Mouse (Mus musculus) neural tube, embryonic 14.5 days (tissue): ENCODE measurements at regions not wholly inside any gene's neighbourhood (a gene's known extent, or its start where the extent isn't known, plus 50 kb on each side); places are given as distances from the start of the nearest gene placed in this dataset.

Experiments
- ATAC-seq: fragments of 200-750 bp; cut with Nextera tagmentation; 2 replicates; pipeline ENCODE4 v1.8.0; 2017; ENCODE audit warnings: low read depth, mild to moderate bottlenecking, moderate TSS enrichment, moderate library complexity
- H3K27ac ChIP-seq: fragments of 300-500 bp; sonication (generic); 2 replicates; pipeline ENCODE4 v1.5.1; 2014; ENCODE audit warnings: low read depth, mild to moderate bottlenecking, control low read depth, low read length, moderate library complexity, mixed read lengths
- H3K27me3 ChIP-seq: fragments of 300-500 bp; sonication (generic); 2 replicates; pipeline ENCODE4 v1.6.1; 2014; ENCODE audit warnings: low read length; ENCODE audit not compliant: control insufficient read depth, insufficient read depth
- H3K36me3 ChIP-seq: fragments of 300-500 bp; sonication (generic); 2 replicates; pipeline ENCODE4 v1.6.1; 2014; ENCODE audit warnings: low read length, mixed read lengths; ENCODE audit not compliant: control insufficient read depth, insufficient read depth
- H3K4me1 ChIP-seq: fragments of 300-500 bp; sonication (generic); 2 replicates; pipeline ENCODE4 v1.6.1; 2014; ENCODE audit warnings: low read length; ENCODE audit not compliant: control insufficient read depth, insufficient read depth
- H3K4me2 ChIP-seq: fragments of 300-500 bp; sonication (generic); 2 replicates; pipeline ENCODE4 v1.6.1; 2014; ENCODE audit warnings: mild to moderate bottlenecking, low read depth, low read length, control low read depth
- H3K4me3 ChIP-seq: fragments of 300-500 bp; sonication (generic); 2 replicates; pipeline ENCODE4 v1.5.1; 2014; ENCODE audit warnings: low read depth, low read length, control low read depth, mixed read lengths
- H3K9ac ChIP-seq: fragments of 300-500 bp; sonication (generic); replicated peaks from 2 replicates; pipeline ENCODE4 v1.6.1; 2014; ENCODE audit warnings: low read depth, mild to moderate bottlenecking, control low read depth, low read length, mixed read lengths
- H3K9me3 ChIP-seq: fragments of 300-500 bp; sonication (generic); 2 replicates; pipeline ENCODE4 v1.6.1; 2016; ENCODE audit warnings: low read length; ENCODE audit not compliant: control insufficient read depth
- WGBS: fragments of 180-500 bp; shearing (Covaris S2); extraction: QIAGEN DNeasy Blood & Tissue Kit; methylation state at CpG from one replicate; pipeline ENCODE4 v1.1.7; 2014; 5-methylcytosine and 5-hydroxymethylcytosine counted together

GRCm38 (mm10) chr13:31374006-31374405, 181.9 kb upstream of the Foxq1 start:
- Histone ChIP-seq H3K9ac (no peak overlapping the region), H3K9me3 (no peaks in the 10 kb centered on the region), H3K4me3 (no peak overlapping the region), H3K36me3 (no peaks in the 10 kb centered on the region), H3K27me3 (no peaks in the 10 kb centered on the region), H3K27ac (no peak overlapping the region), H3K4me1 (no peaks in the 10 kb centered on the region), H3K4me2 (no peak overlapping the region)
- WGBS = 66% methylated on average over 5 of the region's 5 CpGs
- peak; percentile 92 for ATAC-seq

GRCm38 (mm10) chr13:31393421-31394215, 162.3 kb upstream of the Foxq1 start:
- 66% methylated on average over 4 of the region's 4 CpGs for WGBS
- H3K9ac ChIP-seq = no peak overlapping the region
- no peaks in the 10 kb centered on the region for H3K36me3 ChIP-seq
- H3K4me3 ChIP-seq = no peak overlapping the region
- no peak for ATAC-seq
- H3K27ac ChIP-seq = no peak overlapping the region
- H3K4me1 ChIP-seq = no peaks in the 10 kb centered on the region
- H3K9me3 ChIP-seq = no peaks in the 10 kb centered on the region
- H3K4me2 ChIP-seq = no peak overlapping the region
- no peaks in the 10 kb centered on the region for H3K27me3 ChIP-seq

- no peaks in the 10 kb centered on the region for H3K9me3 ChIP-seq
- H3K27ac ChIP-seq = no peak overlapping the region
- no peaks in the 10 kb centered on the region for H3K27me3 ChIP-seq
- no peaks in the 10 kb centered on the region for H3K36me3 ChIP-seq
- H3K4me2 ChIP-seq = no peak overlapping the region
- H3K4me3 ChIP-seq = no peak overlapping the region
- no peak for ATAC-seq
- WGBS = 78% methylated on average over 5 of the region's 5 CpGs
- H3K9ac ChIP-seq = no peak overlapping the region
- no peaks in the 10 kb centered on the region for H3K4me1 ChIP-seq
Observed at GRCm38 (mm10) chr13:31396216-31396910, 159.6 kb upstream of the Foxq1 start.

- no peak overlapping the region for H3K27ac ChIP-seq
- H3K4me3 ChIP-seq = no peak overlapping the region
- no peak overlapping the region for H3K4me2 ChIP-seq
- no peaks in the 10 kb centered on the region for H3K9me3 ChIP-seq
- no peaks in the 10 kb centered on the region for H3K27me3 ChIP-seq
- no peak overlapping the region for H3K9ac ChIP-seq
- ATAC-seq = no peak
- no peaks in the 10 kb centered on the region for H3K36me3 ChIP-seq
- H3K4me1 ChIP-seq = no peaks in the 10 kb centered on the region
- WGBS = 78% methylated on average over 10 of the region's 10 CpGs
Observed at GRCm38 (mm10) chr13:31397246-31397645, 158.7 kb upstream of the Foxq1 start.

DNA sequence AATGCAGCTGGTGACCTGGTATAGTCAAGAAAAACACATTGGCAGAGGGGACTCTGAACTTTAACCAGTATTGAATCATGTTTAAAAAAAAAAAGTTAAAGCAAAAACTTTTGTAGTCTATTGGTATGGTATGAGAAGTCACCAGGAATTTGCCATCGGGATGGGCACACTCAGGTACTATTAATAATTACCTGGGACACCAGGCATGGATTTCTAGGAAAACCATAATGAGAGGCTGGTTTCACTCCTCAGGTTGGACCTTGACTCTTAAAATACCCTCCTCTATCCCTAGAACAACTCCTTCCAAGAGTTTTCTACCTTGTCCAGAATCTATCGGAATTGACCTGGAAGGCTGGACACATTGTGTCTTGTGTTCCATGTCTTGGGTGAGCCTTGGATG, 155.5 kb upstream of the Foxq1 start:
- no peak for ATAC-seq
- 96% methylated on average over 2 of the region's 2 CpGs for WGBS
- Histone ChIP-seq H3K4me3 (no peak overlapping the region), H3K4me1 (no peaks in the 10 kb centered on the region), H3K27me3 (no peaks in the 10 kb centered on the region), H3K9ac (no peak overlapping the region), H3K36me3 (no peaks in the 10 kb centered on the region), H3K9me3 (no peaks in the 10 kb centered on the region), H3K27ac (no peak overlapping the region), H3K4me2 (no peak overlapping the region)

- WGBS = 75% methylated on average over 2 of the region's 2 CpGs
Observed at GRCm38 (mm10) chr13:31405312-31405711, 150.6 kb upstream of the Foxq1 start.

DNA sequence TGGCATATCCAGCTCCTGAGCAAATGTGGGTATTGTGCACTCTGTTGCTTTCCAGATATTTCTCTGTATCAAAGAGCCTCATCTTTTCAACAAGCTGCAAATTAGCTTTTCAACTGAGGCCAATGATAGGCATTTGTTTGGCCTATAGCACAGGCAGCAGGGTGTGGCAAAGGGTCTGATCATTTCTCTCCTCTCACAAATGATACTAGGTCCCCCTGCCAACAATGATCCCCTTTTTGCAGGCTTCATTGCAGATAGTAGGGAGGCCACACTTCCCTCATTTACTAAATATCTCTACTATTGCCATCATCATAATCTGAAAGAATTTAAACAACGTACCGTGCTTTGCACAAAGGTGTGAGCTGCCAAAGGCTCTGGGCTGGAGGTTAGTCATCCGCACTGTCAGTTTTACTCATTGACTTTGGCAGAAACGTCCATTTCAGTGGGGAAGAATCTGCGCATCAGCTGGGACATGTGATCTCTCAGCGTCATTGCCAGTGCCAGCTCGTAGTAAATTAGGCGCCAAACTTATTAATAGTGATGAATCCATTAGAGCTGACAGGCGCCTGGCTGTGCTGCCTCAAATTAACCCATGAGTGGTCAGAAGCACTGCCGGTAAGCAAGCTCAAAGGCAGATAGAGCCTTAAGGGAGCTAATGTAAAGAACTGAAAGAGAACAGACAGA, 147.4 kb upstream of the Foxq1 start:
- H3K27ac ChIP-seq = no peak overlapping the region
- 0 out of 2 replicates have a peak overlapping the region, but pooled peaks have one; percentile 4 for H3K4me3 ChIP-seq
- 40% methylated on average over 10 of the region's 10 CpGs for WGBS
- peak overlapping the region; percentile 27 for H3K4me2 ChIP-seq
- no peaks in the 10 kb centered on the region for H3K27me3 ChIP-seq
- no peak overlapping the region for H3K9ac ChIP-seq
- no peaks in the 10 kb centered on the region for H3K4me1 ChIP-seq
- peak; percentile 95 for ATAC-seq
- H3K36me3 ChIP-seq = no peaks in the 10 kb centered on the region
- no peaks in the 10 kb centered on the region for H3K9me3 ChIP-seq

More at GRCm38 (mm10) chr13:31405312-31405711, 150.6 kb upstream of the Foxq1 start:
- Histone ChIP-seq H3K9ac (no peak overlapping the region), H3K4me3 (no peak overlapping the region), H3K9me3 (no peaks in the 10 kb centered on the region), H3K27me3 (no peaks in the 10 kb centered on the region), H3K27ac (no peak overlapping the region), H3K4me2 (no peak overlapping the region), H3K36me3 (no peaks in the 10 kb centered on the region), H3K4me1 (no peaks in the 10 kb centered on the region)
- no peak for ATAC-seq

- no peak overlapping the region for H3K9ac ChIP-seq
- WGBS = 71% methylated on average over 2 of the region's 2 CpGs
- no peak overlapping the region for H3K27ac ChIP-seq
- no peaks in the 10 kb centered on the region for H3K27me3 ChIP-seq
- peak; percentile 36; the same call in 1 of the 2 replicates for ATAC-seq
- no peaks in the 10 kb centered on the region for H3K36me3 ChIP-seq
- no peak overlapping the region for H3K4me3 ChIP-seq
- H3K4me2 ChIP-seq = peak overlapping the region; percentile 27; the same call in 1 of the 2 replicates
- no peaks in the 10 kb centered on the region for H3K9me3 ChIP-seq
- H3K4me1 ChIP-seq = no peaks in the 10 kb centered on the region
Observed at GRCm38 (mm10) chr13:31409123-31409513, 146.8 kb upstream of the Foxq1 start.

- 93% methylated on average over 5 of the region's 5 CpGs for WGBS
- no peaks in the 10 kb centered on the region for H3K27me3 ChIP-seq
- ATAC-seq = no peak
- H3K27ac ChIP-seq = no peak overlapping the region
- no peaks in the 10 kb centered on the region for H3K9me3 ChIP-seq
- H3K4me2 ChIP-seq = no peak overlapping the region
- no peaks in the 10 kb centered on the region for H3K36me3 ChIP-seq
- no peak overlapping the region for H3K4me3 ChIP-seq
- H3K4me1 ChIP-seq = no peaks in the 10 kb centered on the region
- H3K9ac ChIP-seq = no peak overlapping the region
Observed at GRCm38 (mm10) chr13:31421556-31421955, 134.4 kb upstream of the Foxq1 start.
